Mouse (Mus musculus) gastrocnemius, postnatal 36 days (tissue): Measurements from ENCODE around the gene Fam49a. TPM values are rescaled to one million over a fixed set of nuclear protein-coding genes. Genes with fewer than 3 reads are reported as not detected.

Experiments used
- DNase-seq, 2 experiments: peaks; one replicate each; pipeline ENCODE4 v3.0.0; 2022
- intact Hi-C: fragments of 180-260 bp; cut with DNase I; formaldehyde crosslinking; loops from one replicate; pipeline ENCODE4 v1.15.1; 2025
- total RNA-seq, 2 experiments: library from RNA; stranded (reverse); gene quantifications; 2 replicates each; pipeline ENCODE4 v1.2.3; 2021

Fam49a gene
- total RNA-seq, 2 experiments from 2014 or later = 4.5 to 5.7 TPM

- intact Hi-C loops = loop anchor here (2.0 to 10.0 kb wide), 3 partner anchors 123 to 793 kb away; no protein-coding TSS in a partner anchor
- DNase-seq = no peak
Measured at GRCm38 (mm10) chr12:12421580-12421878, 159.6 kb downstream of the Fam49a start.

GRCm38 (mm10) chr12:12425188-12425587 is 163.2 kb downstream of the Fam49a start:
- no peak for DNase-seq
- intact Hi-C loops = loop anchor here (10.0 kb wide), 1 partner anchor 120 kb away; no protein-coding TSS in a partner anchor

GRCm38 (mm10) chr12:12427285-12427684 is 165.3 kb downstream of the Fam49a start:
- DNase-seq = no peak
- intact Hi-C loops = loop anchor here (10.0 kb wide), 1 partner anchor 118 kb away; no protein-coding TSS in a partner anchor

GRCm38 (mm10) chr12:12428886-12429285 is 166.9 kb downstream of the Fam49a start:
- no peak for DNase-seq
- intact Hi-C loops = loop anchor here (10.0 kb wide), 1 partner anchor 116 kb away; no protein-coding TSS in a partner anchor
